Mouse (Mus musculus) cerebellum, adult 2 months (tissue): ENCODE results near the gene Ccr6. TPM values are rescaled to one million over a fixed set of nuclear protein-coding genes. Genes with fewer than 3 reads are reported as not detected.

ENCODE experiments used
- DNase-seq, 2 experiments: peaks; one replicate each; pipeline ENCODE4 v3.0.0; 2021
- H3K27ac ChIP-seq: fragments of 200-500 bp; 2 replicates; pipeline ENCODE4 v1.5.1; 2012; ENCODE audit warnings: low read length, control low read depth, inconsistent platforms; ENCODE audit not compliant: insufficient read depth
- H3K27me3 ChIP-seq: fragments of 200-500 bp; 2 replicates; pipeline ENCODE4 v1.6.1; 2012; ENCODE audit warnings: inconsistent platforms, mild to moderate bottlenecking, low read length, moderate library complexity; ENCODE audit not compliant: control insufficient read depth, insufficient read depth
- H3K4me1 ChIP-seq: fragments of 200-500 bp; 2 replicates; pipeline ENCODE4 v1.6.1; 2011; ENCODE audit warnings: low read length; ENCODE audit not compliant: control insufficient read depth, insufficient read depth
- H3K4me3 ChIP-seq: fragments of 200-500 bp; replicated peaks from 2 replicates; pipeline ENCODE3; 2011; ENCODE audit warnings: mild to moderate bottlenecking, low read depth, low read length, control low read depth; ENCODE audit not compliant: insufficient read depth
- CTCF ChIP-seq: fragments of 200-500 bp; IDR thresholded peaks from 2 replicates; pipeline ENCODE4 v1.5.1; 2011; ENCODE audit warnings: low read depth, mild to moderate bottlenecking, control low read depth, low read length, moderate library complexity, borderline replicate concordance; ENCODE audit not compliant: insufficient read depth
- POLR2A ChIP-seq: fragments of 200-500 bp; IDR thresholded peaks from 2 replicates; pipeline ENCODE4 v1.6.1; 2011; ENCODE audit warnings: low read length, control low read depth, borderline replicate concordance; ENCODE audit not compliant: insufficient read depth
- WGBS: fragments of 180-500 bp; shearing (Covaris S2); methylation state at CpG from one replicate; pipeline ENCODE4 v1.1.7; 2018; 5-methylcytosine and 5-hydroxymethylcytosine counted together
- polyA plus RNA-seq: library from polyadenylated mRNA; depleted of rRNA; stranded (reverse); fragments of >200 nt; gene quantifications from 2 replicates; pipeline ENCODE4 v1.2.3, GENCODE M21; 2012

Gene Ccr6
- polyA plus RNA-seq, 1 experiment: not detected

DNA sequence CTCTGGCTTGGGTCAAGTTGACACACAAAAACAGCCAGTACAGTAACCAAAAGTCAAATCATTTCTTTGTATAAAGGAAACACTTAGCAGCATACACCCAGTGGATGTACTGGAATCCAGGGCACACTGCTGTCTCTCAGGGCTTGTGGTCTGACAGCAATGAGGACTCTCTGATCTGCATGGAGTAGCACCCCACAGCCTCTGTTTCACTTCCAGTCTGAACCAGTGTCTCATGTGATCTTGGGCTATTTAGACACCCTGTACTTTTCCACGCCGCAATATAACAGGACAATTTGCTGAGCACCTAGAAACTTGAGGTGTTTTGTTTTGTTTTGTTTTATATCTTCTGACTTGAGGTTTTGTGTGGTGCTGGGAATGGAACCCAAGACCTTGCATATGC lies 10.7 kb upstream of the Ccr6 start:
- Histone ChIP-seq H3K27me3 (no peaks in the 10 kb centered on the region), H3K4me1 (no peaks in the 10 kb centered on the region), H3K27ac (no peak overlapping the region), H3K4me3 (no peak overlapping the region)
- no peak for TF ChIP-seq CTCF
- no peak for TF ChIP-seq POLR2A
- 95% methylated on average over 2 of the region's 2 CpGs for WGBS
- no peak for DNase-seq

DNA sequence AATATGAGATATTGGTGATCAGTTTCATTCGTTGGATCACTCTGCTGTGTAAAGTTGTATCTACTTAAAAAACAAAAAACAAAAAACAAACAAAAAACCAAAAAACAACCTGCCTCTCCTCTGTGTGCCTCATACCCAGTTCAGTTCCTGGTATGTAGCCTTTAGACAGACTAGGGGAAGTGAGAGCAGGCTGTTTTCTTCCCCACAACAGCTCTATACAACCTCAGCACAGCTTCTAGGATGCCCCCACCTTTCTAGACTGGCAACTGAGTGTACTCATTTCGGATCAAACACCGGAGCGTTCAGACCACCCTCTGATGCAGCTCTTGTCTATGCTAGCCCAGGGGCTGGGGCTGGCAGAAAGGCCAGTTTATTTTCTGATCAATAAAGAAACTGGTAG lies 10.1 kb upstream of the Ccr6 start:
- no peak overlapping the region for H3K4me3 ChIP-seq
- 64% methylated on average over 4 of the region's 4 CpGs for WGBS
- no peak overlapping the region for H3K27ac ChIP-seq
- TF ChIP-seq POLR2A (no peak), CTCF (no peak)
- no peaks in the 10 kb centered on the region for H3K27me3 ChIP-seq
- no peaks in the 10 kb centered on the region for H3K4me1 ChIP-seq
- DNase-seq: no peak

DNA sequence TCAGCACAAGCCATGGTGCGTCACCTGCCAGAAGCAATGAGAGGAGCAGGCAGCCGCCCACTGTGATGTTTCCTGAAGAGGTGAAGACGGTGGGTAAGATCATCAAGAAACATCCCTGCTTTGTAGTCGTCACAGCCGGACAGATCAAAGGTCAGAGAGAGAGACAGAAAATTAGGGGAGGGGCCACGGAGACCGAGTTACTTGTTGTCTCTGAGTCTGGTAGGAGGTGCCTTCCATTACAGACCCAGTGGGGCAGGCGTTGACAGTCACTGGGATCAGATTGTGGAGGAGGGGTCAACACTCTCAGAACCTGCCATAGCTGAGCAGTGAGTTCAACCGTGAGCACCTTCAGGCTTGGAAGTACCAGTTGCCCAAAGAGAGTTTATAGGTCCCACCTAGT lies 7.2 kb upstream of the Ccr6 start:
- H3K27ac ChIP-seq: no peak overlapping the region
- 30% methylated on average over 9 of the region's 9 CpGs for WGBS

DNA sequence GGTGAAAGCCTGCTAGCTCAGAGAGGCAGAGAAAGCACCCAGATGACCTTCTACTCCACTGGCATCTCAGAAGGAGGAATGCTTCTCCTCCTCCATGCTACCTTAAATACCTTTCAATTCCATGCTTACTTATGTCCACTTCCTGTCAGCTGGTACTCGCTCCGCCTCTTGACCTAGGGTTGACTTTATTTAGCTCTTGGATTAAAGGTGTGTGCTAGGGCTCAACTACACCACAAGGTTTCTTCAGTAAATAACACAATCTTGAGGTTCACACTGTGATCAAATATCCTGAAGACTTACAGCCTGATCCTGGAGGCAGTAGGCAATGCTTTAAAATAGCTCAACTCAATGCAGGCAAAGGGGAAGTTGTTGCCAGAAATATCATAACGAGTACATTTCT lies 6.2 kb upstream of the Ccr6 start:
- TF ChIP-seq CTCF: no peak
- TF ChIP-seq POLR2A: no peak
- Histone ChIP-seq H3K27me3 (no peaks in the 10 kb centered on the region), H3K27ac (no peak overlapping the region), H3K4me3 (no peak overlapping the region), H3K4me1 (no peaks in the 10 kb centered on the region)
- WGBS: 92% methylated on average over 3 of the region's 3 CpGs
- DNase-seq: no peak

More for the DNA sequence above, 7.2 kb upstream of the Ccr6 start:
- Histone ChIP-seq H3K4me1 (no peaks in the 10 kb centered on the region), H3K4me3 (no peak overlapping the region), H3K27me3 (no peaks in the 10 kb centered on the region)
- DNase-seq: no peak
- TF ChIP-seq CTCF (no peak), POLR2A (no peak)

DNA sequence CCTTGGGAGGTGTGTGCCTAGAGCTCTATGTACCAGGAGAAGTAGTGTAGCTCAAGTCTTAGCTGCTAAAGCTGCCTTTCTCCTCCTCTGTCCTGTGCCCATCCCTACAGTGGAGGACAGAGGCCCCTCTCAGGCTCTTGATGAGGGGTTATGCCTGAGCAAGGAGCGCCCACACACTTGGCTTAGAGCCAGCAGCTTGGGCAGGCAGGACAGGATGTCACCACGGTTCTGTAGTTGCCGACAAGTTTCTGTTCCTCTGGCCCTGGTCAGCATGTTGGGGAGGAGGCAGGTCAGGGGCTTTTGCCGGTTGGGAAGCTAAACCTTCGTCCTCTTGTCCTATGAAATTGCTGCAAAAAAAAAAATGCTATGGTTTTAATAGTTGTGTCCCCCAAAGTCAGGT lies 3.8 kb upstream of the Ccr6 start:
- no peak for TF ChIP-seq CTCF
- TF ChIP-seq POLR2A: no peak
- Histone ChIP-seq H3K27me3 (no peaks in the 10 kb centered on the region), H3K27ac (no peak overlapping the region), H3K4me1 (no peaks in the 10 kb centered on the region), H3K4me3 (no peak overlapping the region)
- WGBS: 38% methylated on average over 5 of the region's 5 CpGs
- no peak for DNase-seq

DNA sequence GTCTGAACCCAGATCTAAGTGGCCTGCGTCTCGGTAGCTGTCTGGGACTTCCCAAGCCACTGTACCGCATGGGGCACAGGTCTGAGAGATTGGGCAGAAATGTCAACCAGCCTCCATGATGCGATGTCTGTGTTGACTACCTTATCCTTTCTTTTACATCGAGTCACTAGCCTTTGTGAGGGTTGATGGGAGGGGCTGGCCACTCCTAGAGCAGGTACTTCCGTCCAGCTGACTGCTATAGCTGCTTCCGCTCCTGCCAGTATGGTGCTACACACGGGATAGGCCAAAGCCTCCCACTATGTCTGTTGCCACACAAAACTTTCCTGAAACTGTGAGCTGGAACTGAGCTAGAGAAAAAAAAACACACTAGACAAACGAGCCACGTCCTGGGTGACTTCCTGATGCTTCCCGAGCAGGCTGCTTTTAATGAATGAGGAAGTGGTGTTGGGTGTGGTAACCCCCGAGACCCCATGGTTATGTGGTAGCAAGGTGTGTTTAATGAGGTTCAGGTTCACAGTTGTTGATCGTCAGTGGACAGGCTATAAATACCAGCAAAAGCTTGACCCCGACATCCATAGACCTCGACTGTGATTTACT lies 2.1 kb upstream of the Ccr6 start:
- Histone ChIP-seq H3K27me3 (no peaks in the 10 kb centered on the region), H3K27ac (no peak overlapping the region), H3K4me1 (no peaks in the 10 kb centered on the region), H3K4me3 (no peak overlapping the region)
- no peak for TF ChIP-seq POLR2A
- TF ChIP-seq CTCF: no peak
- no peak for DNase-seq
- WGBS: 78% methylated on average over 15 of the region's 15 CpGs

DNA sequence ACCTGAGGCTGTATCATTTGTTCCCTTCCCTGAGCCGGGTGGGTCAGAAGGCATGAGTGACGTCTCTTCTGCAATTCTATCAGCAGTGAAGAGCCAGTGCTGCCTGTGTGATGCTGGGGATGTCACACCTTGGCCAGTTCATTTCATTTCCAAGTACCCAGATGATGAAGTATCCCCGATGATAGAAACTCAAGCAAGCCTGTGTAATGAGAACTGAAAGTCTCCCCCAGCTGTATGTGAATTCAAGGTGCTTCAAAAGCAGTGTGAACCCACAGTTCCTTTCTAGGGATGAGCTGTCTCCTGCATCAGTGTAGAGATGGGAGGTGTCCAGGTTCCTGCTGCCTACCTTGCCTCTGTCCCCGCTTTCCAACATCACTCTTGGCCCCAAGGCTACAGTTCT lies 1.3 kb upstream of the Ccr6 start:
- Histone ChIP-seq H3K4me3 (no peak overlapping the region), H3K27me3 (no peaks in the 10 kb centered on the region), H3K27ac (no peak overlapping the region), H3K4me1 (no peaks in the 10 kb centered on the region)
- WGBS: 88% methylated on average over 4 of the region's 4 CpGs
- no peak for DNase-seq
- TF ChIP-seq CTCF (no peak), POLR2A (no peak)

DNA sequence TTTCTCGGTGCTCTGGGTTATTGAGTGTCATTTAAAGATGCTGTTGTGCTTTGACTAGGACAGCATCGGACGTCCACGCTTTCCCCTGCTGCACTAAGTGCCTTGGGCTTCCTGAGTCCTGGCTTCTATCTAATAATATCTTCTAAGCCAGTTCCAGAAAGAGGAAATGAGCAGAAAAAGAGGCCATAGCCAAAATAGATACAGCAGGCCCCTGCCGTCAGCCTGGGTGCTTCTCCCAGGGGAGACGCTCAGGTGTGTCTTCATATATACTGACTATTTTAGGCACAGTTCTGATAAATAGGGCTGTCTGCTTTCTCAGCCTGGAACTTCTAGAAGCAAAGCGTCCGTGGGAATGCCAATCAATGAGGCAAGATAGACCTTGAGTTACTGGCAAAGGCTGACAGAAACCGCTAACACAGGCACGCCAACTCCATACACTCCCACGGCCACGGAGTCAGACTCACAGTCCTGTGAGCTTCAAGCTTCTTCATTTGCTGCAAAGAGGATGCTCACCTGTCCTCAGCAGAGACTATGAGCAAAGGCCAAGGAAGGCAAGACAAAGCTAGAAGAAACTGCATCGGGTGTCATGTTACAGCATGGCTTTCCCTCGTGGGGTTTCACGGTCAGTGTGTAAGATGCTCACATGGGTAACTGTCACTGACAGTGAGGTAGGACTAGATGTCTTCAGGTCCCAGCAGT lies 2.3 kb downstream of the Ccr6 start:
- TF ChIP-seq CTCF (no peak), POLR2A (no peak)
- H3K27me3 ChIP-seq: no peaks in the 10 kb centered on the region
- no peaks in the 10 kb centered on the region for H3K4me1 ChIP-seq
- no peak overlapping the region for H3K27ac ChIP-seq
- WGBS: 83% methylated on average over 15 of the region's 15 CpGs
- no peak for DNase-seq
- H3K4me3 ChIP-seq: no peak overlapping the region

DNA sequence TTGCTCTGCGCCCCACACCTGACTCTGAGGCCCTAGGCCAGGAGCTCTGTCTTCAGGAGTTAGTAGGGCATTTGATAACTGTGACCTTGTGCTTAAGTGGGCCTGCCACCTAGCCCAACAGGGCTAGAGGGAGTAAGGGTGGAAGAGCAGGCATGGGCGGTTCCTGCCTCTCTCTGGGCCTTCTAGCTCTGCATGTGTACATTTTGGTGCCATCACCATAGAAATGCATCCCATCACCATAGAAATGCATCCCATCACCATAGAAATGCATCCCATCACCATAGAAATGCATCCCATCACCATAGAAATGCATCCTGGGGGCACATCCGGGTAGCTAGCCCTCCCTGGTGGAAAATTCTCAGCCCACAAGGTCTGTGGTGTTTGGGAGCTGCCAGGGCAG lies 3.7 kb downstream of the Ccr6 start:
- DNase-seq: no peak
- Histone ChIP-seq H3K27me3 (no peaks in the 10 kb centered on the region), H3K4me1 (no peaks in the 10 kb centered on the region), H3K27ac (no peak overlapping the region), H3K4me3 (no peak overlapping the region)
- 56% methylated on average over 3 of the region's 3 CpGs for WGBS
- no peak for TF ChIP-seq CTCF
- TF ChIP-seq POLR2A: no peak
